In genomic region chrX:167382047-167382853, GRCm38 (mm10) we compare ENCODE assay signal across 8 mouse cellular contexts. TPM values are rescaled to one million over a fixed set of nuclear protein-coding genes. Genes with fewer than 3 reads are reported as not detected.
DNase-seq lines count a peak whose midpoint lies in the region; ATAC-seq and TF ChIP-seq lines count a peak whose summit lies in the region.

Gene Prps2, minus strand, starts transcription at chrX:167382749.

- peak within 1 kb of the TSS; percentile 14; the same call in 1 of the 2 replicates for H3K27ac ChIP-seq in lung, postnatal 0 days (ENCODE audit: low read length)

- no peaks in the 10 kb centered on the region for H3K27me3 ChIP-seq in G1E (ENCODE audit: insufficient read depth, low read length)
- H3K27me3 ChIP-seq in lung, postnatal 0 days (replicated peaks; ENCODE audit: insufficient read depth, low read length), result no peaks in the 10 kb centered on the region

- ATAC-seq in G1E (ENCODE audit: extremely low read depth, insufficient number of reproducible peaks, low FRiP score, poor library complexity, severe bottlenecking), result peak; percentile 68
- peak; percentile 79 to 84 for ATAC-seq in hematopoietic stem cell, adult 5-6 weeks (replicated peaks in 1 of 2; ENCODE audit: insufficient read depth in 1 of 2, low FRiP score in 2 of 2, low TSS enrichment in 1 of 2, low read depth in 1 of 2, poor library complexity in 2 of 2, severe bottlenecking in 2 of 2)
- ATAC-seq in lung, postnatal 0 days, result peak; percentile 81

- WGBS in lung, postnatal 0 days, result 7% methylated on average over 34 of the region's 47 CpGs

- no peaks in the 10 kb centered on the region for H3K9me3 ChIP-seq in G1E (replicated peaks)
- H3K9me3 ChIP-seq in lung, postnatal 0 days (ENCODE audit: low read length), result no peaks in the 10 kb centered on the region

- H3K9ac ChIP-seq in lung, postnatal 0 days (replicated peaks; ENCODE audit: low read depth), result 0 out of 2 replicates have a peak within 1 kb of the TSS, but pooled peaks have one; percentile 8

- TF ChIP-seq EP300 in lung, postnatal 0 days (IDR thresholded peaks at IDR 0.05), result no peak

- H3K4me1 ChIP-seq in G1E (ENCODE audit: insufficient read depth, low read depth, low read length), result peaks cover 18% of the 10 kb centered on the region
- H3K4me1 ChIP-seq in lung, postnatal 0 days (ENCODE audit: insufficient read depth, low read depth, low read length), result no peaks in the 10 kb centered on the region

- peak; percentile 60 for DNase-seq in G1E (ENCODE audit: low spot score)
- peak; percentile 5 to 12 for DNase-seq in cerebellum, adult 18-20 months
- peak; percentile 50 for DNase-seq in forelimb bud, embryonic 11.5 days (ENCODE audit: low read depth, low spot score)
- DNase-seq in layer of hippocampus, postnatal 10 days (ENCODE audit: low spot score in 2 of 2), result peak; percentile 18 to 44
- DNase-seq in lung, postnatal 0 days (ENCODE audit: low spot score), result peak; percentile 49
- peak; percentile 10 for DNase-seq in ovary, postnatal 10 days (ENCODE audit: low spot score)
- DNase-seq in thymus, postnatal 0 days (ENCODE audit: low spot score), result peak; percentile 64

- peak within 1 kb of the TSS; percentile 74 for H3K4me2 ChIP-seq in lung, postnatal 0 days (replicated peaks; ENCODE audit: low read depth, low read length)

- no peak for TF ChIP-seq CTCF in G1E (IDR thresholded peaks at IDR 0.05; ENCODE audit: low read depth, low read length)
- TF ChIP-seq CTCF in lung, postnatal 0 days (IDR thresholded peaks at IDR 0.05), result no peak

- peak within 1 kb of the TSS; percentile 77 for H3K4me3 ChIP-seq in G1E (ENCODE audit: low read depth, low read length)
- H3K4me3 ChIP-seq in lung, postnatal 0 days (ENCODE audit: low read depth, low read length), result peak within 1 kb of the TSS; percentile 46

- peaks cover 10% of the 10 kb centered on the region for H3K36me3 ChIP-seq in G1E (replicated peaks)
- H3K36me3 ChIP-seq in lung, postnatal 0 days (ENCODE audit: insufficient read depth, low read length), result no peaks in the 10 kb centered on the region

RNA-seq across cellular contexts. Expression of gene Prps2, which starts in this region (rescaled TPM):
- total RNA-seq in G1E (2014; fragmentation: Nextera tagmentation), result 43.3 and 44.2 TPM in 2 replicates
- total RNA-seq in G1E (2017), result 32.6 and 40.4 TPM in 2 replicates
- polyA plus RNA-seq in G1E (2012), result 21.5 and 22.4 TPM in 2 replicates
- total RNA-seq in hematopoietic stem cell, adult 5-6 weeks (2017), result 53.2 and 71.5 TPM in 2 replicates
- total RNA-seq in layer of hippocampus, postnatal 10 days (2021), result 10 to 100 TPM; 22.1 to 24.8 TPM
- 18.8 and 18.9 TPM in 2 replicates for polyA plus RNA-seq in lung, postnatal 0 days (2015; fragmentation: Nextera tagmentation; extraction: Ambion mirVana)
- 108 and 125 TPM in 2 replicates for polyA plus RNA-seq in thymus, postnatal 0 days (2015; fragmentation: Nextera tagmentation; extraction: Ambion mirVana)

Comparison
In these comparisons a context has a peak if more than half of its experiments do, and no peak if none do; other contexts are left out.
1. Peak in every context shown above with its lines: DNase-seq, ATAC-seq, H3K4me3 ChIP-seq and H3K27ac ChIP-seq.
2. DNase-seq: peak in every context shown above with its lines; median percentile 64 in thymus, postnatal 0 days; 60 in G1E; 50 in forelimb bud, embryonic 11.5 days; 49 in lung, postnatal 0 days; 31 in layer of hippocampus, postnatal 10 days; 10 in ovary, postnatal 10 days; 8 in cerebellum, adult 18-20 months.